Mouse (Mus musculus): ENCODE results near the gene Cdrt4.

The Cdrt4 gene

DNA sequence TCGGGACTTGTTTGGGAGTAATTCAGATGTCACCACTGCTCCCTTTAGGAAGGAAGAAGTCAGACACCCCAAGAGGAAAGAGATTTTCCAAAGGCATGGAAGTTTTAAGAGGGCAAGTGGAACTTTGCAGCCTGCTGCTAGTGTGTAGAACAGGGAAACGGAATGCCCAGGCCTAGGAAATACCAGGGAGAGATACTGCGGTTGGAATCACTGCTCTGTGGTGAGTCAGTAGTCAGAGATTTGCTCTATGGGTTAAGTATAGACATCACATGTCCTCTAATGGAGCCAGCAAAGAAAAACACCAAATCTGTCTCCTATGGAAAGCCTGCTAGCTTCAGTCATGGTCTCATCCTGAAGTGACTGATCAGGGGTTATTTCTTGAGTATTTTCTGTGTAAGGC, 10.8 kb upstream of the Cdrt4 start:
- DNase-seq (ENCODE audit: low read depth, low spot score), result no peak

DNA sequence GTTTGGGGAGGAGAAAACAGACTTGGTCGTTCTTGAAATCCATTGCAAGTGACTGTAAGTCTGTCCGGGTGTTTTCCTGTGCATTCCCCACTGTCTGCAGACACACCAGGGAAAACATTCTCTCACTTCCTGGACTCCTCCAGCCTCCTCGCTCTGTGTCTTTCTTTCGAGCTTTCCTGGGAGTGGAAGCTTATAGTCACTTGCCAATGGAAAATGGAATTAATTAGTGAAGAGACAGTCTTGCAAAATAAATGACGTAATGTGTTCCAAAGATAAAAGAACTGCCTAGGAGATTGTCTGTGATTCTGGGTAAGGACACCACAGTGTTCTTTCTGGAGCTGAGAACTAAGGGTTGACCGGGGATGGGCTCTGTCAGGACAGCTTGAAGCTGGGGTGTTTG, 7.5 kb upstream of the Cdrt4 start:
- DNase-seq (ENCODE audit: low read depth, low spot score), result no peak

DNA sequence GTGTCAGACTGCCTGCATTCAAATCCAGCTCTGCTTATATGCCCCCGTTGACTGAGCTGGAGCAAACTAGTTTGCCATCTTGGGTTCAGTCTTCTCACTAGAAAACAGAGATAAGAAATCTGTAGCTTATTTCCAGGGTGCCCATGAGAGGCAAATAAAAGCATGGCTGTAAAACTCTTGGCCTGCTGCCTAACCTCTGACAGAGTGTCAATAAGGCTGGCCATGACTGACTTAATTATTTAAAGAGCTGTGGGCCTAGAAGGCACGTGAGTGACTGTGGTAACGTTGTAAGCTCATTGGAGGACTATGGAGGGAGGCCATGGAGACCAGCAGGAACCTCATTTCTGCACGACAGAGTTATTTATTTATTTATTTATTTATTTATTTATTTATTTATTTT, 5.5 kb upstream of the Cdrt4 start:
- no peak for DNase-seq (ENCODE audit: low read depth, low spot score)

DNA sequence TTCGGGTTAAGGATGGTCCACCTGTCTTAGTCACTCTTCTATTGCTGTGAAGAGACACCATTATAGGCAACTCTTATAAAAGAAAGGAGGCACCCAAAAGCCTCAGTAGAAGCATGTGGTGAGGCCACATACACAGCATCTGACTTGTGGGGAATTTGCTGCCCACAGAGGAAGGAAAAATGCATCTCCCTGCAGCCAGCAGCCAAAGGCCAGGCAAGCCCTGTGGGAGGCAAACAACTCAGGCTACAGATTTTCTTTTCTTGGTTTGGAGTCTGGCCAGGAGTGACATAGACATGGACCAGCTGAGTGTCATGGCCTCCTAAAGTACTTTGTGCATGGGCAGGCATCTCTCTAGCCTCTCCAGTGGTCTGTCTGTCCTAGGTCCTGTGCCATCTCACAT, 1.4 kb upstream of the Cdrt4 start:
- DNase-seq (ENCODE audit: low read depth, low spot score), result no peak

DNA sequence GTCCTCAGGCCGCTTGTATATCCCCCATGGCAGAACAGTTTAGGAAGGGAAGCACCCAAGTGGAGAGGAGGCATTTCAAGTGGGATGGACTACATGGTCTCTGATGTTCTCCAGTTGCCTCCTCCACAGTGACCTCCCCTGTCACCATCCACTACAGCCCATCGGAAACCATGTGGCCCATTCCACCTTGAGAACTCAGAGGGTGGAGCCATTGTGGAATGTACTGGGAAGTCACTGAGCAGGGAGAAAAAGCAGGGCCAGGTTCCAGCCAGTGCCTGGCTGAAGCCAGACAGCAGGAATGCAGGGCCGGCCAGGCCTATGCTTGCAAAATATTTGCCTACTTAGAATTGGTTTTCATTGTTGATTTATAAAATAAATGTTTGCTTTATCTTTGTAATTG, 3.8 kb downstream of the Cdrt4 start:
- DNase-seq (ENCODE audit: low read depth, low spot score), result no peak

DNA sequence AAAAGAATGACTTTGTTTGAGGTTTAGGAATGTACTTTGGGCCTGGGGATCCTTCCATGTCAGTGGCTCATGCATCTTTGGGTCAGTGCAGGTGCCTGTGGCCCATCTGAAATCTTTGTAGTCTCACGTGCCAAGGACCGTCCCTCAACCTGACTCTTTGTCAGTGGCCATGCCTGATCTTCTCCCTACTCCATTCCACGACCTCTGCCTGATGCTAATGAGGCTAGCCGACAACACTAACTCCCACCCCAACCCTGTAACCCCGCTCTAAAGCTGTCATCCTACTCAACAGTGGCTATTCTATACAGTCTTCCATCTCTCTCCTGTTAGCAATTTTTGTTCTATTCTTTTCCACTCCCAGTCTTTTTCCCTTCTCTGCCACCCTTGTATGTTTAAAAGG, 4.2 kb downstream of the Cdrt4 start:
- DNase-seq (ENCODE audit: low read depth, low spot score), result no peak

DNA sequence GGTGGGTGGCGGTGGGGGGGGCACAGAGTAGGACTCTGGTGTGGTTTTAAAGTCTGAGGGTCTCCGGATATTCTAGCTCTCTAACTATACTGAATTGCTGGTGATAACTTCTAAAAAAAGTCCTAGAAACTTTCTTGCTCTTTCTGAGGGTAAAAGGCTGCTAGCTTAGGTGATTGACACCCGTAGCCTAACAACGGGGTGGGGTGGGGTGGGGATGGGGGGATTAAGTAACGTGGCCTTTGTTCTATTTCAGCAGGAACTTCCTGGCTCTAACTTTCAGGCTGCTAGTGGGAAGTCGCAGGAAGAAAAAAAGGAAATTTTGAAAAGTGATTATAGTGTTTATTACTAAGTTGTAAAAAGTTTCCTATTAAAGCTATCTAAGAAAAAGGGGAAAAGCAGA, 4.8 kb downstream of the Cdrt4 start:
- no peak for DNase-seq (ENCODE audit: low read depth, low spot score)

DNA sequence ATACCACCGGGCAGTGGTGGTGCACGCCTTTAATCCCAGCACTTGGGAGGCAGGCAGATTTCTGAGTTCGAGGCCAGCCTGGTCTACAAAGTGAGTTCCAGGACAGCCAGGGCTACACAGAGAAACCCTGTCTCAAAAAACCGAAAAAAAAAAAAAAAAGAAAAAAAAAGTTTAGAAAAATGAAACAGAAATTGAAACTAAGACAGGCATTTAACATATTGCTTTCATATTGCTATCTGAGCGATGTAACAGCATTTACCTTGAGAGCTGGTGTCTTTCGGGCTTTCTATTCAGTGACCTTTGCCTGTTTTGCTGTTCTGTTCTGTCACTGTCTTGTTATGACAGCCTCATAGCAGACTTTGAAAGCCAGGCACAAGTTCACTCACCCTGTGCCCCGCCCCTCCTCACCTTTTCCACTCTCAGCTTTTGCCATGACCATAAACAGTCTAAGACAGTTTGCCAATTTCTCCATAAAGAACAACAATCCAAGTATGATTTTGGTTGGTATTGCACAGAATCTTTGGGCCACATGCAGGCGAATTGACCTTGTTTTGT, 6.7 kb downstream of the Cdrt4 start:
- no peak for DNase-seq (ENCODE audit: low read depth, low spot score)

DNA sequence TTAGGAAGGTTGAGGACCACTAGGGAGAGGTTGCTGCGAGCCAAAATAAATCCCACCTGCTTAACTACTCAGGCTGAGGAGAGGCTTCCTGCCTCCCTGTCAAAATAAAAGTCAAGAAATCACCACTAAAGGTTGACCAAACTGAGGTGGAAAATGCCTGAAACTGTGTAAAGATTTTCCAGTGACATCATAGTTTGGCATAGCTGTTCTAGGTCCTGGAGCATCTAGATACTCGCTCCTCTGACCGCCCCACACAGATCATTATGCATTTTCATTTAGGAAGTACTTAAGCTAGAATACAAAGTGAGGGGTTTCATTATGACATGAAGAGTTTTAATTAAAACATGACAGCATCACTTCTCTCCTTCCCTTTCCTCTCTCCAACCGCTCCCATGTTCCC, 12.3 kb downstream of the Cdrt4 start:
- no peak for DNase-seq (ENCODE audit: low read depth, low spot score)

DNA sequence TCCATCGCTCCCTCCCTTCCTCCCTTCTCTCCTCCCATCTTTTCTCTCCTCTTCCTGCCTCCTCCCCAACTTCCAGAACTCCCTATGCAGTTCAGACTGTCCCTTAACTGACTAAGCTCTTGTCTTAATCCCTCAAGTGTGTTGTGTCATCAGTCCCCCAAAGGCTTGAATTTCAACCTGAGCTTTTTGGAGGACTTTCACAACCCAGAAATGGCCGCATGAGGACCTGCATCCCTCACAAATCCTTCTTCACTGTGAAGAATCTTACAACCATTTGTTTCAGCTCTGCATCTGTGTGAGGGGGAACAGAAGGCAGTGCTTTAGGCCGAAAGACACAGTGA, 15.4 kb downstream of the Cdrt4 start:
- no peak for DNase-seq (ENCODE audit: low read depth, low spot score)

DNA sequence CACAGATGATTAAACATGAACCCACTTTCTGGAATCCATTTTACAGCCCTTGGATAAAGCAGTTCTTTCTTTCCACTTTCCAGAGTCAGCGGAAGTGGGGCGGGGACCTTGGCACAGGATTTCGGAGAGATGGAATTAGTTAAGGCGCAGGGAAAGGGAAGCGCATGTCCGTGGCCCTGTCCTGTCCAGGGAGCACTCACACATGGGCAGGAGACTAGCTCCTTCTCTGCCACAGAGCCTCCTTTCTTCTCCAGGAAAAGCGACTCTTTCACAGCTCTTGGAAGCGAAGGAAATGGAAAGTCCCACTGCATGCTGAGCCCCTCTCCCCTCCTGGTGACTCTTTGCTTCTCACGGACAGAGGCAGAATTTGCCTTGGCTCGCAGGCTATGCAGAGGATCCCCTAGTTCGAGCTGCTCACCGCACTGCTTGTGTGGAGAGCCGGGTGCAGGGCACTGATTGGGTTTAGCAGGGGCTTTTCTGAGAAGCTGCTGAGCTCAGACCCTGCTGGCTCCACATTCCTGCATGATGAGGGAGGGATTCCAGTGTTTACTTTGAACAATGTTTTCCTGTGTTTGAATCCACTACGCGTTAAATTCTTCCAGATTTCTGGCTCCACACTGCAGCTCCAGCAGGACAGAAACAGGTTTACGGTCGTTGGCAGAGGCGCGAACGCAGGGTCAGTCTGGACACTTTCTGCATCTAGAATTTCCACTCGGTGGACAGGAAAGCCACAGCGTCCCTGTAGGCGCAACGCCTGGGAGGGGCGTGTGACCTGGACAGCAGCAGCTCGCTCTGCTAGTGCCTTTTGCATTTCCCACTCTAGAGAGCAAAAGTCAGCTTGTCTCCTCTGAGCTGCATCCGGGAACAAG, 16.0 kb downstream of the Cdrt4 start:
- peak; percentile 41 for DNase-seq (ENCODE audit: low read depth, low spot score)

DNA sequence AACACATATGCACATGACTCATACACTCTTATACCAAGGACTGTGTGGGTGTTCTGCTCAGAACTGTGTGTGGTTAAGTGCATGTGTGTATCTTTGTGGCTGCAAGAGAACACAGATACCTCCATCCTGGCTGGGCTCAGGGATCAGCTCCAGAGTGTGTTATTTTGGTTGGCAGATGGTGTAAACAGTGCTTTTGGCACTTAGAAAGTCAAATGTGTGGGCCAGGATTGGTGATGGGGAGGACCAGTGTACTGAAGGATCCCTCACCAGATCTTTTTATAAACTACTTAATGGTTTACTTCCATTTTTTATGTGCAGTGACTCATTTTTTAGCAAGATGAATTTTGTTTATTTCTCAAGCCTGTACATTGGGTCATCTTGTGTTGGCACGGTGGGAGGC, 26.2 kb downstream of the Cdrt4 start:
- DNase-seq (ENCODE audit: low read depth, low spot score), result no peak

DNA sequence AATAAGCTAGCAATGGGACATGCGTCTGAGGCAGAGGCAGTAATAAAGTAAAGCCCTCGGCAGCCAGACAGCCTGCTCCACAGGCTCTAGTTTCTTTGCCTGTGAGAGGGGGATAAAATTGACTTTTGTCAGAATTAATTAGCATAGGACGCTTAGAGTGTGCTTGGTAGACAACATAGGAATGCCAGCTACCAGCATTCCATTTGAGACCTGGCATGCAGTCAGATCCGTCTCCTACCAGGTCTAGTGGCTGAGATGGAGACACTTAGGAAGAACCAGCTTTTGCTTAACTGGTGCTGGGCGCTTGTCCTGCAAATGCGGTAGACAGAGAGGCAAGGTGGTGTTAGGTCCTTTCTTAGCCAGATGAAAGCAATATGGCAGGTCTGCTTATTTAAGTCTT, 27.9 kb downstream of the Cdrt4 start:
- DNase-seq (ENCODE audit: low read depth, low spot score), result no peak

DNA sequence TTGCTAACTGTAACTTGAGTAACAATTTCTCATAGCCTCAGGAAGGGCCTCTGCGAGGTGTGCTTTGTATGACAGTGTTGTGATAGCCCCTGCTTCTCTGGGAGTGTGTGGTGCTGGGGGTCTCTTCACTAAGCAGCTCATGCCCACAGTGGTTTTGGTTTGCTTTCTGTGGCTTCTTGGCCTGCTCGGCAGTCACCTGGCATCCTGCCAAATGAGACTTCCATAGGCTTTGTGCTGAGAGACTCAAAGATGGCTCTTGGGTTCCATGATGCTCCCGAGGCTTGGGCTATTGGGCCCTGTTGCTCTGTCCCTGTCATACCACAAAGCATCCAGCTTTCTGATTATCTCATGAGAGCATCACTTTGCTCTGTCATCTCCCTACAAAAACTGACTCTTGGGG, 30.7 kb downstream of the Cdrt4 start:
- no peak for DNase-seq (ENCODE audit: low read depth, low spot score)

DNA sequence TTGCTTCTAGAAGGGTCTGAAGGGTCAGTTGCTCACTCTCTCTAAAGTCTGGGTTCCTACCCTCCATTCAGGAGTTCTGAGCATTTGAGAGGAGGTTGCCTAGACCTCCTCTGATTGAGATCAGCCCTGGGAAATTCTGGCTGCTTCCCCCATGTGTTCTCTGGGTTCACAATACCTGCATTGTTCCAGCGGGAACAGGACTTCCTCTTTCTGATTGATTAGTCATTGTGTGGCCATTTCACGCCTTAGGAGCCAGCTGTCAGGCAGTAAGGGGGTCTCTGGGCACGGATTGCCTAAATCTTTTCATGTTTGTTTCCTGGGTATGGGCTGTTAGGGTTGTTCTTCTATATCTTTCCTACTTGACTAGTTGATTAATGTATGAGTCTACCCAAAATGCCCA, 32.8 kb downstream of the Cdrt4 start:
- DNase-seq (ENCODE audit: low read depth, low spot score), result no peak

DNA sequence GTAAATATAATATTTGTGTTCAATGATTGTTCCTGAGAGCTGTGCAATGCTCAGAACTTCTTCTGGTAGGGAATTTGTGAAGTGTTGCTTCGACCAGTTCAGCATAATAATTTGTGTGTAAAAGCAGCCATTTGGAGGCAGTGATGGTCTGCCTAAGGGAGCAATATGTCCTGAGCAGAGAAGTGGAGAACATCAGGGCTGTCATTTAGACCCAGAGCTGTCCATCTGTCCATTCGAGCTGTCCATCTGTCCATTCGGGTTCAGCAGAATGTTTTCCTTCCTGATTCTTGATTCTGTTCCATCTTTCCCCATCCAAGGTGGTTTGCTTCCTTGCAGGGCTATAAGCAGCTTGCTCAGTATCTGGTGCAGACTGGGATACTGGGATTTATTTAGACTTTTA, 33.4 kb downstream of the Cdrt4 start:
- no peak for DNase-seq (ENCODE audit: low read depth, low spot score)

DNA sequence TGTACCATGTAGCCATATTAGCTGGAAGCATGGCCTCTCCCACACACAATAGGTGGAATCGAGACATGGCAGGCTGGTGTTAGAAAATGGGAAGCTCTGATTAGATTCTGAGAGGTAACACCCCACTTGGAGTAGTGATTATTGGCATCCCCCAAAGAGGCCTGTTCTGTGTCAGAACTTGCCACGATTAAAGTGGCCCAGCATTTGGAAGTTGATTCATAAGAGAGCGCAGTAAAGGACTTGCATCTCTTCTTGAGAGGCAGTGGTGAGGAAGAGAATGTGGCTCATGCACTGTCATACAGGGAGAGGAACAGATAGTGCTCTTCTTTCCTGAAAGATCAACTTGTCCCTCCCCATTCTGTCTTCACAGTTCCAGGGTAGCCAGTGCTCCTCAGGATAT, 34.1 kb downstream of the Cdrt4 start:
- DNase-seq (ENCODE audit: low read depth, low spot score), result no peak

DNA sequence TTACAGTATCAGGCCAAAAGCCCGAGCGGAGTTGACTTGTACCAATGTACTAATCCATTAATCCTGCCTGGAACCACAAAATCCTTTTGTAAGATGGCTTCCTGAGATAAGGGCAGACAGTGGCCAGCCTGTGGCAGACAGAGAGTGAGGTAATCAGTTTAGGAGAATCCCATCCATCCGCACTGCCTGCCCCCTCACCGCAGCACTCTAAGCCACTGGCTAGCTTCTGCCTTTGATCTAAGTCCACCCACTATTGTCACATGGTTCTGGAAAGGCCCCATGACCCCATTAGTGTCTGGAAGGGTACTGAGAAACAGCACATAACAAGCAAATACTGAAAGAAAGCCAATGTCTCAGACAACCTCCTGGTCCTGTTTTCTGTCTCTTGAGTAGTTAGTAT, 35.6 kb downstream of the Cdrt4 start:
- DNase-seq (ENCODE audit: low read depth, low spot score), result no peak

DNA sequence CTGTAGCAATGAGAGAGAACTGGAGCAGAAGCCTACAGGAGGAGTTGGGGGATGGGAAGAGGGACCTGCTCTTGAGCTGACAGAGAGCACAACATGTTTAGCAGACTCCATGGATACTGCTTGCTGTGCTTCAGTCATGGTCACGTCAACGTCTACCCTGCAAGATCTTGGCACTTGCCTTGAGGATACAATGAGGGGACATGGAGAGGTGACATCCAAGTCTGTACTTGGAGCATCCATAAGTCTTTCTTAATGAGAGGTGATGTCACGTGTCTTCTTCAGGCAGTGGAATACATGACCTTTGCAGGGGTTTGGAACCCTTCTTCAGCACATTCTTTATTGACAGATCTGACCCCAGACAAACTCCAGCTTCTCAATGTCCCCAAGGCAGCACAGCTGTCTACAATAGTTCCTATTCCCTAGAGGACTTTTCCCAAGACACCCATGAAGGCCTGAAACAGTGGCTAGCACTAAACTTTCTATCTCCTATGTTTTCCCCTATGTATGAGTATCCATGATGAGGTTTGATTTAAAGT, 39.2 kb downstream of the Cdrt4 start:
- DNase-seq (ENCODE audit: low read depth, low spot score), result no peak

DNA sequence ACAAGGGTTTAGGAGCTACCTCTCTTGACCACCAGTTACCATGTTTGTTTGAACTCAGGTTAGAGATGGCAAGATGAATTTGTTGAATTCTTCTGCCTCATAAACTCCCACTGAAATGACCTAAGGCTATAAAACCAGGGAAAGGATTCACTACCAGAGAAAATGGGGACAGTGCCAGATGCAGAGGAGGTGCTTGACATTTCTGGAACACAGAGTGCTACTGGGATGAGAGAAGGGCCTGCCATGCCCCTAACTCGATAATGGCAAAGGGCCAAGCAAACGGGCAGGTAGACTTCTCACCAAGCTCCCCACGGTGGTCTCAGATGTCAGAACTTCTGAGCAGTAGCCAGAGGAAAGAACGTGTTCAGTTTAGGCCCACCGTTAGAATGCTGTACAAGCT, 39.8 kb downstream of the Cdrt4 start:
- no peak for DNase-seq (ENCODE audit: low read depth, low spot score)

DNA sequence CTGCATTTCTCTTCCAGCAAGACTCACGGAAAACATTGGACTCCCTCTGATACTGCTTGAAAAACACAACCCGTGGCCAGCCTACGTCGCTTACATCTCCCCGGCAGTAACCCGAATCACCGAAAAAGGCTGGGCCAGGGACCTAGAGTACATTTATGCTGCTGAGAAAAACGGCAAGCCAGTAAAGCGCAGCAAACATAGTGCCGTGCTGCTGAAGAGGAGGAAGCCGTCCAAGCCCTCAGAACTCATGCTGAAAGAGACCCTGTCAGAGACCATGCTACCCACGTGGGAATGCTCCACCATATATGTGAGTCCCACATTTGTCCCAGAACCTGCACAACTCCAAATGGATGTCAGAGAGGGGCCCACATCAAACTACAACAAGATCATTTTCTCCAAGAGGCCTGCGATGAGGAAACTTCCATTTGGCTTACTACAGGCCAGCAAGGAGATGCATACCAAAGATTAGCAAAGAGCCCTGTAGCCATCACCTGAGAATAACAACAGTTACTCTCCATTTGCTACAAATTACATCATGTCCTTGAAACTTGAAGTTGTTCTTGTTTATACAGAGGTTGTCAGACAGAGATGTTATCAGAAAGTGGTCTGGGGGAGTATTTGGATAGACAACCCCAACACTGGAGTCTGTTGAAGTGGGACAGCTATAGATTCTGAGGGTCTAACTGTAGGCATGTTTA, 41.7 kb downstream of the Cdrt4 start:
- DNase-seq (ENCODE audit: low read depth, low spot score), result no peak

DNA sequence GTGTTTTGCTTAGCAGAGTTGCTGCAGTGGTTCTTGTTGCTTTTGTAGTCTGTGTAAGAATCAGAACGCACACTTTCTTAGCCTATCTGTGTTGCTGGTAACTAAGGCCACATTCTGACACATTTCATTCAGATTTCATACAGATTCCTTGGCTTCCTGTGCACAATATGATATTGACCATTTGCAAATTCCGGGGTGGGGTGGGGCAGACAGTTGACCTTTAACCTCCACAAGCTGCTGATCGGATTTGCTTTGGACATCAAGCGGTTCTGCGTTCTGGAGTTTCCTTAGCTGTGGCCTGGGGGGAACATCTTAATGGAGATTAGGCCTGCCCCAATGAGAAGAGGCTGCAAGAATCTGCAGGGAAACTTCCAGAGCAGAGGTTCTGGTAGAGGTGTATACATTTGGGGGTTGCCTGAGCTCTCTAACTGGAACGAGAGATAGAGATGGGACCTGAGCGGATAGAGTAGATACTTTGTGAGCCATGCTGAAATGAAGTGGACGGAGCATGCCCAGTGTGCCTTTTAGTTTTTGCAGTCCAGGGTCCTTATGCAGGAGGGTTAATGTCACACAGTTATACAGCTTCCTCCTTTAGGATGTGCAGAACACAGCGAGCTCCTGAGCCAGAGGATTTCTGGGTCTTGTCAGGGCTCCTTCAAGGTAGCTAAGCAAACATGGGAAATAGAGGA, 44.2 kb downstream of the Cdrt4 start:
- no peak for DNase-seq (ENCODE audit: low read depth, low spot score)

Measured in embryo, embryonic 11.5 days (tissue).